Mouse (Mus musculus): ENCODE results near the gene Gm3269.
"Not testable (repeated sequence)": the region's sequence is repeated elsewhere in the genome, so short reads cannot be mapped to it uniquely, and the experiment has no call there.

The Gm3269 gene

DNA sequence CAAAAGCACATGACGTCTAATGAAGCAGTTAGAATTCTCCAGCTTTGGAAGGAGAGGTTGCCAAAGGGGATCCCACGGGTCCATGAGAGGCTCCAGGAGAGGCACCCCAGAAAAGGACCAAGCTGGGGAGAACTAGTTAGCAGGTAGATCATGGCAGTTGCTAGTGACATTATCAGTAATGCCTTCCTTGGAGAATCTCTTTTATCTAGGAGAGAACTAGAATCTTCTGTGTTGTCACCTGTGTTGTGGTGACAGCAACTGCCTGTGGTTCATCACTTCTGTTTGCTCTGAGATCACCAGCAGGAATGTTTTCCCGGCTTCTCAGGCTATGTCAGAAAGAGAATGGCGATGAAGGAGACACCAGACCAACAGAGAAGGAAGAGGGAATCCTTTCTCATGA is at the start of gene Gm3269:
Gene Gm3269, plus strand, starts transcription at position 301 of the 400 bp plus-strand sequence.
- DNase-seq (ENCODE audit: low spot score), result not testable (repeated sequence)

GRCm38 (mm10) chr14:4806421-4806820 is 31.5 kb upstream of the Gm3269 start:
- not testable (repeated sequence) for DNase-seq (ENCODE audit: low spot score)

- DNase-seq (ENCODE audit: low spot score), result not testable (repeated sequence)
Measured at GRCm38 (mm10) chr14:4821950-4822349, 16.0 kb upstream of the Gm3269 start.

- not testable (repeated sequence) for DNase-seq (ENCODE audit: low spot score)
Measured at GRCm38 (mm10) chr14:4855299-4855980, 17.5 kb downstream of the Gm3269 start, which contains the start of gene Gm3264. Gm3264 (plus strand) TSS chr14:4855576.

- DNase-seq (ENCODE audit: low spot score), result not testable (repeated sequence)
Measured at GRCm38 (mm10) chr14:4892116-4892515, 54.2 kb downstream of the Gm3269 start, which contains the start of gene Gm3278. Gm3278 (plus strand) TSS chr14:4892416.
